Mouse (Mus musculus) spleen, postnatal 0 days (tissue): ENCODE data around the gene Ifi27l2a. TPM values are rescaled to one million over a fixed set of nuclear protein-coding genes. Genes with fewer than 3 reads are reported as not detected.

Experiments
- polyA plus RNA-seq: library from polyadenylated mRNA; unstranded; fragments of >200 nt; fragmentation: Nextera tagmentation; extraction: Ambion mirVana; gene quantifications from 2 replicates; pipeline ENCODE4 v1.2.1, GENCODE M21; 2015

The Ifi27l2a gene
- 147 and 188 TPM in 2 replicates for polyA plus RNA-seq

GRCm38 (mm10) chr12:103443524-103443923 lies at the start of gene Ifi27l2a:
Gene Ifi27l2a, minus strand, starts transcription at chr12:103443680.

GRCm38 (mm10) chr12:103457140-103457539 lies 13.7 kb upstream of the Ifi27l2a start, which contains the start of gene Ifi27l2b:
Gene Ifi27l2b, minus strand, starts transcription at chr12:103457223.

DNA sequence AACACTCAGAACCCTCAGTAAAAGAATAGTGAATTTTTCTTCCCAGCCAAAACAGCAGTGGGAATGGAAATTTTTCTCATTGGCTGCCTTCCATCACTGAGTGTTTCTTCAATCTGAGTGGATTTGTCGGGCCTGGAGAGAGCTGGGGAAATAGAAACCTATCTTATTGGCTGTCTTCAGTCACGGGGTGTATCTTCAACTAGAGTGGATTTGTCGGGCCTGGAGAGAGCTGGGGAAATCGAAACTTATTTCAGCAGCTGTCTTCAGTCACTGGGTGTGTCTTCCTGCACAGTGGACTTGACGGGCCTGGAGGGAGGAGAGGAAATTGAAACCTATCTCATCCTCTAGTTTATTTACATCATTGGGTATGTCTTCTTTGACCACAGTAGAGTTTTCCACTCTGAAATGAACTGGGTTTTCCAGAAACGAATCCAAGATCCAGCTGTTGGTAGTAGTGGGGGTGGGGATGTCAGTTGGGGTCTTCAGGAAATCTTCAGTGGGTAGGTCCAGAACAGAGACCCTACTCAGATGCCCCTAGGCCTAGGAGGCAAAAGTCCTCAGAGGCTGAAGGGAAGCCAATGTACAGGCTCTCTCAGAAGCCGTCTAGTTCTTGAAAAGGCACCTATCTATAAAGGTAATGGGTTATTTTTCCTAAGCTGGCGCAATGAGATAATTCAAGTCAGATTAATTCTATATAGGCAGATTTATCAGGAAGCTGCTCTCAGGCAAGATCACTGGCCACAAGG lies 9.3 kb downstream of the Ifi27l2a start, which contains the start of gene Ifi27:
Ifi27 (plus strand) TSS at position 226 of the 746 bp plus-strand sequence.

GRCm38 (mm10) chr12:103425729-103426470 lies 17.6 kb downstream of the Ifi27l2a start, which contains the start of gene Ddx24:
Gene Ddx24, minus strand, starts transcription at chr12:103425830.

DNA sequence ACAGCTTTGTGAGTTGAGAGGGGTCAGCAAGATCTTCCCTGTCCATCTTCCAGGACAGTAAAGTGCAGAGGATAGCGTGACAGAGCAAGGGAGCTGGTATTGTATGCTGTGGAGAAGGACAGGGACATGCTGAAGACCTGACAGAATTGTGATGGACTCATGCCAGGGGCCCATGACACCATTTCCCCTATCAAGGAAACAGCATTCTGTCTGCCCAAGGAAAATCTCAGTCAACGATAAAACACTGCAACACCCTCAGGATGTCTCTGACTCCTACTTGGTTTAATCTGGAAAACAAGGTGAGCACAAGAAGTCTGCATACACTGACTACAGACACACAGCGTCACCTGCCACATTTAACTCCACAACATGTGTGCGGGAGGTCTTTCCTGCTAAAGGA lies 35.8 kb downstream of the Ifi27l2a start, which contains the start of gene 9330161L09Rik:
9330161L09Rik (minus strand) TSS at position 101 of the 400 bp plus-strand sequence.

Other genes starting within 250 kb of the Ifi27l2a start
- gene Prima1, start 201.5 kb downstream of the Ifi27l2a start, polyA plus RNA-seq, result not detected in 2 replicates
- gene Fam181a, start 132.7 kb downstream of the Ifi27l2a start, polyA plus RNA-seq, result not detected in 2 replicates
- gene Asb2, start 87.7 kb downstream of the Ifi27l2a start, polyA plus RNA-seq, result 6.2 and 9.0 TPM in 2 replicates
- gene Otub2, start 55.0 kb downstream of the Ifi27l2a start, polyA plus RNA-seq, result 16.8 and 18.1 TPM in 2 replicates
- gene 9330161L09Rik, start 35.9 kb downstream of the Ifi27l2a start, polyA plus RNA-seq, result 0.28 and 0.52 TPM in 2 replicates
- 96.9 and 105 TPM in 2 replicates for gene Ddx24, start 17.9 kb downstream of the Ifi27l2a start, polyA plus RNA-seq
- gene Ifi27, start 9.5 kb downstream of the Ifi27l2a start, polyA plus RNA-seq, result 85.4 and 87.8 TPM in 2 replicates
- gene Ifi27l2b, start 13.5 kb upstream of the Ifi27l2a start, polyA plus RNA-seq, result not detected in 2 replicates
- gene Ppp4r4, start 88.6 kb upstream of the Ifi27l2a start, polyA plus RNA-seq, result 0.11 and 0.42 TPM in 2 replicates
- not detected in 2 replicates for gene Serpina10, start 187.8 kb upstream of the Ifi27l2a start, polyA plus RNA-seq
- not detected in 2 replicates for gene Serpina6, start 213.5 kb upstream of the Ifi27l2a start, polyA plus RNA-seq
- not detected in 2 replicates for gene Serpina16, start 232.5 kb upstream of the Ifi27l2a start, polyA plus RNA-seq